Mouse (Mus musculus) cerebellum, postnatal 10 days (tissue): ENCODE measurements around the gene Svbp.

Source experiments
- DNase-seq, 2 experiments: peaks; one replicate each; pipeline ENCODE4 v3.0.0; 2021; ENCODE audit warnings: mixed read lengths in 2 of 2

Gene Svbp

DNA sequence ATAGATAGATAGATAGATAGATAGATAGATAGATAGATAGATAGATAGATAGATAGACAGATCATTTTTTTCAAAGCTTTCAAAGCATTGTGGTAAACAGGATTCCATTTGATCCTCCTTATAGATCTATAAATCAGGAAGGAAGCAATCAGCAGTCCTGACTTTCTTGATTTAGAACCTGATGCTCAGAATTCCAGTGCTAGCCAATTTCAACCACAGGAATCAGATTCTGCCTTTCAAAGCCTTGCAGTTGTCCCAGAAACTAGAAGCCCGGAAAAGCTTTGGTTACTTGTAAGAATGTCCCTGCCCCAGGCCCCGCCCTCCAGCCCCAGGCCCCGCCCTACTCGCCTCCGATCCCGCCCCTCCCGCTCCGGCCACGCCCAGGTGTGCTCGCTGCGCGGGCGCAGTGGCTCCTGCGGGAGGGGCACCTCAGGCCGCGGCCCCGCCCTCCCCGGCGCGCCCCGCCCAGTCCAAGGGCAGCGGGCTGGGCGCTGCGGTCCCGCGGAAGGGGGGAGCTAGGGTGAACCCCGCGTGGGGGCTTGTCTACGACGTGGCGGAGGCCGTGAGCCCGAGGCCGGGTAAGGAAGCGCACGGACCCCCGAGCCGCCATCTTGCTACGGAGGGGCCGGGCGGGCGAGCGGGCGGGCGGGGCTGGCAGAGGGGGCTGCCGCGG lies at the start of gene Svbp:
Gene Svbp (plus strand): TSS at position 398 of the 673 bp plus-strand sequence.
- DNase-seq, result peak; percentile 96 to 97

DNA sequence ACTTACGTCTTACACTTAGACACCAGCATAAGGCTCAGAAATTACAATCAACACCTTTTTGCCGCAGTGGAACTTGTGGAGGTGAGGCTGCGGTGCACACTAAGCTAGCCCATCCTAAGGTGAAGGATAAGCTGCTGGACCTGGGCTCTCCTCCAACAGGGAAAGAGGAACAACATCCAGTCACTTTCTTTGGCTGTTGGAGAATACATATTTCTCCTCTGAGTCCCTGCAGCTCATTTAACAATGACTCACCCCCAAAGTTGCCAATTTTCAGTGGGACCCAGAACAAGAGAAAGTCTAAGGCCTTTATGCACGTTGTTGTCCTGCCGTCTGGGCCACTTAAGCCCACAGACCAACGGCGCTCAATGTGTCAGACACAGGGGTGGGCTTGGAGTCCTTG lies 48.3 kb upstream of the Svbp start:
- no peak for DNase-seq

DNA sequence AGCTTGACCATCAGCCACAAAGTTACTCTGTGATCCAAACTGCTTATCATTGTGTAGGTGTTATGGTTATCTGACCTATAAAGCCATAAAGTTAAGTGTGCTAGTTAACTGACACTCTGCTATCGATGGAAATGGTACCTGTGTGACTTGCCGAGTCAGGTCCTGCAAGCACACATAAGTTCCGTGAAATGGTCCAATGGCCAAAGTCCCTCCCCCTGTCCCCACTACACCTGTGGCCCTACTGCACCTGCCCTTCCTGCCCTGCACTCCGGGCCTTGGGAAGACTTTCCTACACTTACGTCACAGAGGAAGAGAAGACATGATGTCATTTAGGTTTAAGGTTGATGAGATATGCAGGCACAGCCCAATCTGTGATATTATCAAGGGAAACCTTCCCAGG lies 47.8 kb upstream of the Svbp start:
- DNase-seq, result no peak

DNA sequence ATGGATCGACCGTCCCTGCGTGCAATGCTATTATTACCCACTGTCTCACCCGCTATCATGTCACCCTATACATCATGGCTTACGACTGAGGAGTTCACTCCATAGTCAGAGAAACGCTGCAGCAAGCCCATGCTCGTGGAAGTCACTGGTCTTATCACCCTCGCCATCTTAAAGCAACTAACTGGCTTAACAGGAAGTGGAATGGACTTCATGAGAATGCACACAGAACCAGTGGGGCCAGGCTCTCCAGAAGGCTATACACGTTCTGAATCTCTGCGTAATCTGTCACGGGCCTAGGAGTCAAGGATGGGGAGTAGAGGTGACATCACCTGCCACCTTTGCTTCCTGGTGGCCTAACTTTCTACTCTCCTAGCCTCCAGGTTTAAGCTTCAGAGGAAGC lies 46.4 kb upstream of the Svbp start:
- no peak for DNase-seq

DNA sequence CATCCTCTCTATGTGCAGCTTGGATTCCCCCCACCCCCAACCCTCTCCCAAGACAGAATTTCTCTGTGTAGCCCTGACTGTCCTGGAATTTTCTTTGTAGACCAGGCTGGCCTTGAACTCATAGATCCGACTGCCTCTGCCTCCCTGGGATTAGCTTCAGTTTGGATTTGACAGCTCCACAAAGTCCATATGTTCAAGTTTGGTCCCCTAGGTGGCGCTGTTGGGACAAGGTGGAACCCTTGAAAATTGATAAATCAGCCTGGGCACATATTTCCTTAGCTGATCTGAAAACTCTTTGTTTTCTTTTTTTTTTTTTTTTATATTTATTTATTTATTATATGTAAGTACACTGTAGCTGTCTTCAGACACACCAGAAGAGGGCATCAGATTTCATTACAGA lies 37.9 kb upstream of the Svbp start:
- peak; percentile 79 to 84 for DNase-seq

DNA sequence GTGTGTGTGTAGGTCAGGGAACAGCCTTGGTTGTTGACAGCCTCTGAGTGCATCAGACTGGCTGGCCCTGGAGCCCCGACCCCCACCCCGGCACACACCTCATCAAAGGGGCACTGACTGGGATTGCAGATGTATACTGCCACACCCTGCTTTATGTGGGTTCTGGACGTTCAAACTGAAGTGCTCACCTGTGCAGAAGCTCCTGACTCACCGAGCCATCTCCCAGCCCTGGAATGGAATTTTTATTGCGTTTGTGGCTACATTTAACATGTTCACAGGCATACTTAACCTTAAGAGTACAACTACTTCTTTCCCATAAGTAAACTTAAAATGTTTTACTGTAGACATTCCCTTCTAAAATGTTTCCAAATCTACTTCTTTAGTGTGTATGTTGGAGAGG lies 37.2 kb upstream of the Svbp start:
- DNase-seq, result no peak

DNA sequence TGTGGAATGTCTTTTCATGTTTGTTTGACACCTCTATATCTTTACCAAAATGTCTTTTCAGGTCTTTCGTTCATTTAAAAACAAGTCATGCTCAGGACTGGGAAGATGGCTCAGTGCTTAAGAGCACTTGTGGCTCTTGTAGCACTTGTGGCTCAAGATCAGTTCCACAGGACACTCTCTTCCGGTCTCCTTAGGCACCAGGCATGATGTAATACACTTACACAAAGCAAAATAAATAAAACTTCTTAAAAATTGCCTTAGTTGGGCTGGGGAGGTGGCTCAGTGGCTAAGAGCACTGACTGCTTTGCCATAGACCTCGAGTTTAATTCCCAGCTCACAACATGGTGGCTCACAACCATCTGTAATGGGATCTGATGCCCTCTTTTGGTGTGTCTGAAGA lies 33.7 kb upstream of the Svbp start:
- DNase-seq, result no peak

DNA sequence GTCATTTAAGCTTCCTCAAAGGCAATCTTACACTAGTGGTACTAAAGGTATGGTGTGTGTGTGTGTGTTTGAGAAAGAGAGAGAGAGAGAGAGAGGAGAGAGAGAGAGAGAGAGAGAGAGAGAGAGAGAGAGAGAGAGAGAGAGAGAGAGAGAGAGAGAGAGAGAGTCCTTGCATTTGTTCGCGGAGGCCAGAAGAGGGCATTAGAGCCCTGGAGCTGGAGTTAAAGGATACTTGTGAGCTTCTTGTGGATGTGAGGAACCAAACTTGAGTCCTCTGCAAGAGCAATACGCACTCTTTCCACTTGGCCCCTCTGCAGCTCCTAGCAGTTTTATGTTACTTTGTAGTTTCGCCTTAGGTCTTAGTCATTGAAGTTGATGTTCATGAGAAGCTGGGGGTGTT lies 32.1 kb upstream of the Svbp start:
- no peak for DNase-seq

DNA sequence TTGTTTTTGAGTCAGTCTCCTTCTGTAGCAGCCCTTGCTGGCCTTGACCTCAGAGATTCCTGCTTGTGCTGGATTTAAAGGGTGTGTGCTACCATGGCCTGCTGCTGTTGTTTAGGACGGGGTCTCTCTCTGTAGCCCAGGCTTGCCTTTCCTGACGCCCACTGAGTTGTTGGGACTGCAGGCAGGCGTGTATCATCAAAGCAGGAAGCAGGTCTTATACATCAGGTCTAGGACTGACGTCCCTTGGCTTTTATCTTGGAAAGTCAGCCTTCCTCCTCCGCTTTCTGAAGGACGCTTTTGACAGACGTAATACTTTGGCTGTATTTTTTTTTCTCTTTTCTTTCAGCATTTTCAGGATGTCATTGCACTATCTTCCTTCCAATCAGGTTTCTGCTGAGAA lies 29.2 kb upstream of the Svbp start:
- no peak for DNase-seq

DNA sequence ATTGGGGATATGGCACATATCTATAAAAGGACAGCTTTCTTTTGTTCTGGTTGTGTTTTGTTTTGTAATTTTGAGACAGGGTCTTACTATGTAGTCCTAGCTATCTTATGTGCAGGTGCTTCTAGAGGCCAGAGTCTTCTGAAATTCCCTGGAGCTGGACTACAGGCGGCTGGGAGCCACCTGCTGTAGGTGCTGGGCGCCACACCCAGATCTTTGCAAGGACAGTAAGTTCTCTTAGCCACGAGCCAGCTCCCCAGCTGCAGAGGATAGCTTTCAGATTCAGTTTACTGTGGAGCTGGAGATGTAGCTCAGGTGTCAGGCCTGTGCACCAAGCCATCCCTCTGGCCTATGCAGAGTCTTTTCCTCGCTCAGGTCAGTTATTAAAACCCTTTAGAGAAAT lies 28.0 kb upstream of the Svbp start:
- DNase-seq, result no peak

DNA sequence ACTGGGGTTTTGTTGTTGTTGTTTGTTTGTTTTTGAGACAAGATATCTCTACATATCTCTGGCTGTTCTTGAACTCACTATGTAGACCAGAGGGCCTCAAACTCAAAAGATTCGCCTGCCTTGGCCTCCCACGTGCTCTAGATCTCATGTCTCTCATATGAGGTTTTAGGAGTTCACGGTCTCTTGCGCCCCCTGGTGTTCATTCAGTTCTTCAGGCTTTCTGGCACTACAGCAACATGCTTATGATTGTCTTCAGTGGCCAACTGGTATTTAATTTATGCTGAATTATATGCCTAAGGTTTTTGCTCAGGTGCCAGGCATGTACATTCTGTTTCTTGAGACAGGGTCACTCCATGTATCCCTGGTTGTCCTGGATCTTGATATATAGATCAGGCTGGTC lies 27.4 kb upstream of the Svbp start:
- peak; percentile 92 to 95 for DNase-seq

DNA sequence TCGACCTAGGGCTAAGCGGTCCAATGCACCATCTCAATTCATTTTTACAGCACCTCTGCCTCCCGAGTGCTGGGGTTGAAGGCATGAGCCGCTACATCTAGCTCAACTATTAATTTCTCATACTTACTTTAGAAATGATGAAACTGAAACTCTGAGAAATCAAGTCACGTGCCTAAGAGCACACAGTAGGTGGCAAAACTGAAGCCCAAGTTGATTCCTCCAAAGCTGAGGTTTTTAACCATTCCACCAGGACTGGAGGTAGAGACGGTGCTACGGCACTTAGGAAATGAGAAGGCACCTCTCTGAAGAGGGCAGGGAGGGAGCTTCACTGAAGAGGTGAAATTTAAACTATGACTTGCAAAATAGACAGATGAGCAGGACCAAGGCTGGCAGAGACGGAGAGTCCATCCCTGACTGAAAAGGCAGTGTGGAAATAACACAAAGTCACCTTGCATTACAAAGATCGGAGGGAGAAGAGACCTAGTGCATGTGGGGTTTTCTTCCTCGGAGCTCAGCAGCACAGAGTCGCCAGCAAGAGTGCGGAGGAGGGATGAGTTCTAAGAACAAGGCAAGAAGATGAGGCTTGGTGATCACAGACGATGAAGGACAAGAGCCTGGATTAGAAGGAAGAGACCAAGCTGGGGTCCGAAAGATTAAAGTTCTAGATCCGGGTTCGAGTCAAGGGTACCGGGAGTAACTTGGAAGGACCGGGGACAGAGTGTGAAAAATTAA lies 22.0 kb upstream of the Svbp start:
- DNase-seq, result no peak

DNA sequence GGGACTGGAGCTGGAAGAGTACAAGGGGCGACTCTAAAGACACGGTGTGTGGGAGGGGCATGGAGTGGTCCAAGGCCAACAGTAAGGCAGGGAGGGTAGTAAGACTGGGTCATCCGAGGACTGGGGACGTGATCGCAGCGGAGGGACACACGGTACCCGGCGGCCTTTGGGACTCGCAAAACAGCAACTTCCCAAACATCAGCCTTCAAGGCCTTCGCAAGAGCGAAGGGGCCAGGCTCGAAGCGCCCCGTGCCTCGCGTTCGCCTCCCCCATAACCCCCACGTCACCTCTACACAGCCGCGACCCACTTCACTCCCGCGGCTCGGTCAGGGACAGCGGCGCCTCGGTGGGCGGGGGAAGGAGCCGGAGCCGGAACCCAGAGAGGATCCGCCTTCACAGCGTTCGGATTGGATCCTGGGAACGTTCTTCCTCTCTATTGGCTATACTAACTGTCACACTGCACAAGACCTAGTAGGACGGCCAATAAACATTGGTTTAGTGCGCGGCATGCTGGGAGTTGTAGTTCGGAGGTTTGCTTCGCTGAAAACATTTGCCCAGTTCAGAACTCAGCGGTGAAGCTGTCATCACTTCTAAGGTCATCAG lies 21.2 kb upstream of the Svbp start, which contains the start of gene Zfp691:
Gene Zfp691 (minus strand): TSS at position 345 of the 603 bp plus-strand sequence.
- DNase-seq, result peak; percentile 97

DNA sequence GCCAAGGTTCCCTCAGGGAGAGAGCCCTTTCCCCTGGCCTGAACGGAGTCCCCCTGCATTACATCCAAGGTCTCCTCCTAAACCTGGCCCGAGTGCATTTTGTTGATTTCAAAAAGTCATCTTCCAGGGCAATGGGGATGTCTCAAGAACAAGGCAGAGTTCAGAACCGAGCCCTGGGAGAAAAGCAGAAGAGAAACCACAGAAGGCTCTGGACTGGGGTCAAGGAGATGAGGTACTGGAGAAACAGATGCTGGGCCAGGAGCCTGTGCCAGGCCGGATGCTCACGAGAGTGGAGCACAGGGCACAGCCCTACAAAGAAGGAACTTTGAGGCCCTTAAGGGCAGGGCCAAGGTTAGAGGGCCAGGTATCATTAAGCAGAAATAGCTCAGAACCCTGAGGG lies 17.4 kb upstream of the Svbp start:
- DNase-seq, result no peak

DNA sequence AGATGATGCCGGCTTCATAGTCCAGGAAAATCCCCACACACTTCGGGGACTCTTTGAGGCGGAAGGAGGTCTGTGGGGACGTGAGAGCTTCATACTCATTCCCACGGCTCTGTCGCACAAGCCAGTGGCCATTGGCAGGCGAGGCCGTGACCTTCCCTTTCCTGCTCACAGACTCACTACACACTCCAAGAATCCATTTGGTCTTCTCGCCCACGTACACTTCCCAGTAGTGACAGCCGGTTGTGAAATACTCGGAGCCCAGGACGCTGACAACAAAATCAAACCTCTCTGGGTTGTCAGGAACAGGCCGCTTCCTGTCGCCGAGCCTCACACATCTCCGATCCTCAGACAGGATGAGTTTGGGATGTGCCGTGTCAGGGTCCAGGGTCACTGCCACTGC lies 16.8 kb upstream of the Svbp start:
- no peak for DNase-seq

DNA sequence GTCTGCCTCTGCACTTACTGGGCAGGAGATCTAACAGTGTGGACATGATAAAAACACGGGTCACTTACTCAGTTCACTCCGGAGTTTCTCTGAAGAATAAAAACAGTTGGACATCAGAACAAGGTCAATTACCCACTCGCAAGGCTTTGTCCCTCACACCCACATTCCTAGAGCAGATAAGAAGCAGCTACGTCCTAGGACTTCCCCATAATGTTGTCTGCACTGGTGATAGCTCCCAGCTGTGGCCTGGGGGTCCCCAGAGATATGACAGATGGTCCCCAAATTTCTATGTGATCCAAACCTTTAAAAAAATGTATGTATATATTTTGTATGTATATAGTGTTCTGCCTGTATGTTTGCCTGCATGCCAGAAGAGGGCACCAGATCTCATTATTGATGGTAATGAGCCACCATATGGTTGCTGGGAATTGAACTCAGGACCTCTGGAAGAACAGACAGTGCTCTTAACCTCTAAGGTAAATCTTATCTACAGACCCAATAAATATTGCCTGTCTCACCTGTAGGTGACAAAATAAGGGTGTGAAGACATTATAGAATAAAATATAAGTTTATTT lies 14.9 kb upstream of the Svbp start:
- no peak for DNase-seq

DNA sequence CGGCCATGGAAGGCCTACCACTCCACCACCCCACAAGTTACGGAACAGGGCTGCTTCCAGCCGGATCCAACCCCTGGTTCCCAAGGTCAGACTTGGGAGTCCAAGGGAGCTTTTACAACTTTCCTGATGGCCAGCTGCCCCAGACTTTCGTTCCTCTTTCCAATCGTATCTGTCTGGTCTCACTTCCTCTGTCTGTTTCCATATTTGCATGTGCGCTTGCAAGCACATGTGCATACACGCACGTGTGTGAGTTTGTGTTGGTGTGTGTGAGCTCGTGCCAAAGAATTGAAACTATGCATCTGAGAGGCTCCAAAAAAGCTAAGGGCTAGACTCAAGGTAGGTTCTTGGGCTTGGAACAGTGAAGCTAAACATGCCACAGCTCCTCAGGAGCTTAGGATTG lies 13.7 kb upstream of the Svbp start:
- no peak for DNase-seq

DNA sequence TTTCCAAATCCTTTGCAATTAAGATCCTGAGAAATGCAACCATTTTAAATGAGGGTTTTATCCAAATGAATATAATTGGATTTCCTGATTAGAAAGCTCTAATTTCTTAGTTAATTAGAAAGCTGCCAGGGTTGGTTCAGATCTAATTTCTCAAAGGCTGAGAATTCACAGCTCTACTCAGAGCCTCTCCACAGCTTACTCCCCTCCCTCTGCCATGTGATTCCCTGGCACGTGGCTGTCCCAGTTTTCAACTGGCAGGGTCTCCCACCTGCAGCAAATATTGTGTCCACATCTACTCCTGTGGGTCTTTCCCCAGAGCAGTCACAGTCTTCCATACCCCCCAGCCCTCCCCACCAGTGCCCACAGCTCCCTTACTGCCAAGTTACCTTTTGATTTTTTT lies 11.6 kb upstream of the Svbp start:
- DNase-seq, result no peak

DNA sequence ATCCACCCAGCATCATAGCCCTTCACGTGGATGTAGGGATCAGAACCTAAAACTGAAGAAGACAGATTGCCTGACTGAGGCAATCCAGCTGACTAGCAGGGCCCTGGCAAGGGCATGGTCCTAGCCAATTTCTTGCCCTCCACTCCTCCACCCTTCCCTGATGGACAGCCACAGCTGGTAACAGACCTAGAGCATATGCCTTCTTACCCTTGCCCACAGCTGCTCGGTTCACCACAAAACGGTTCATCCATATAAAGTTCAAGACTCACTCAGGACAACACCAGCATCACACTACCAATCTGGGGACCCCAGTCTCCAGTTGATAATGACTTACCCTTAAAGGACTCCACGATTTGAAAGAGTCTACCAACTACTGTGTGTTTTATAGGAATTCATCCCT lies 9.3 kb upstream of the Svbp start:
- no peak for DNase-seq

DNA sequence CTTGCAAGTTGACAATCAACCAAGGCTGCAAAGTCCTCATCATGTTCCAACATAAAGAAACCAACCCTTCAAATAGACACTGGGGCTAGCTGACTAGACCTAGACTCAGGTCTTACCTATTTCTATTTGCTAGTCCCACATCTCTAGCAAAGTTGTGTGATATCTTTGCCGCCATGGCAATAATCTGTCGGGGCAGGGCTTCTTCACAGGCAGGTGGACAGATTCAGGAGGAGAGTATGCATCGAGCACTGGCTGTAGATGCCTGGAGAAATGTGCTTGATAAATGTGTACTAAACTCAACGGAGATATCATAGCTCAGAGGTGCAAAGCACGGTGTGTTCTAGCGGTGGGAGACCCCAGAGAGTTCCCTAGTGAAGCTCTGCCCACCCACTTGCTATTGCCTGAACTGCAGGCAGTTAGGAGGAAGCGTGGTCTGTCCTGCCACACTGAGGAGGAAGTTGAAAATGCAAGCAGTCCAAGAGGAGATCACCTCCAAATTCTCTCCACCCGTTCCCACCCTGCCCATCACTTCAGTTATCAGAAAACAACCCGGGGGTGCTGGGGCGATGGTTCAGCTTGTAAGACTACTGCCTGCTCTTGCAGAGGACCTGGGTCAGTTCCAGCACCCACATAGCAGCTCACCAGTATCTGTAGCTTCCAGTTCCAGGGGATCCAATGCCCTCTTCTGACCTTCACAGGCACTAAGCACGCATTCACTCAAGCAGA lies 6.9 kb upstream of the Svbp start:
- no peak for DNase-seq

DNA sequence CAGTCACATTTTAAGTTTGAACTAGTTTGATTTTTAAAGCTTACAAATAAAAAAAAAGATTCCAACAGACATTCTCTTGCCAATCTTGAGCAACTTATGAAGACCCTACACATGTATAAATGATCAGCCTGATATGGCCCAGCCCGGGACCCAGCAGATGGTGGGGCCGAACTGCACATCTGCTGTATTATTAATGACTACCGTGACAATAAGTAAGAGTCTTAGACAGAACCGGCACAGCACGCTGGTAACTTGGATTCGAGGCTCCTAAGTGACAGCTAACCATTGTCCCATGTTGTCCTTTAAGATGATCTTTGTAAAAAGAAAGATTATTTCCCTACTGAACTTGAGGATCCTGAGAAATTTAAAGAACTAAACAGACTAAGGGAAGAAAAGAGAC lies 5.7 kb upstream of the Svbp start:
- DNase-seq, result no peak

DNA sequence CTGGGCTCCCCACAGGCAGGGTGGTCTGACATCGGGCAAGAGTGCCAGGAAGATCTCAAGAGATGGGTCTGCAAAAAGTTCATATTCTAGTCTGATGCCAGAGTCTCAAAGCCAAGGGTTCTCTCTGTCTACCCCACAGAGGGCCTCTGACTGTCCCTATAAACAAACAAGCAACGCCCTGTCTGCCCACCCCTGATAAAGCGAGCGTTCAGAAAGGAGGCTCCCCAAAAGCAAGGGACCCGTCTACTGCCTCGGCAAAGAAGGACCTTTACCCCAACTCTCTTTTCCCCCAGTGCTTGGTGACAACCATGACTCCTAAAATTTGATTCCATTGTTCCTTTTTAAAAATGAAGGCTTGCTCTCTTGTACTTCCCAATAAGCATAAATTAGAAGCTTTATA lies 5.2 kb upstream of the Svbp start, which contains the start of gene Ermap:
Gene Ermap (minus strand): TSS at position 148 of the 400 bp plus-strand sequence.
- no peak for DNase-seq

DNA sequence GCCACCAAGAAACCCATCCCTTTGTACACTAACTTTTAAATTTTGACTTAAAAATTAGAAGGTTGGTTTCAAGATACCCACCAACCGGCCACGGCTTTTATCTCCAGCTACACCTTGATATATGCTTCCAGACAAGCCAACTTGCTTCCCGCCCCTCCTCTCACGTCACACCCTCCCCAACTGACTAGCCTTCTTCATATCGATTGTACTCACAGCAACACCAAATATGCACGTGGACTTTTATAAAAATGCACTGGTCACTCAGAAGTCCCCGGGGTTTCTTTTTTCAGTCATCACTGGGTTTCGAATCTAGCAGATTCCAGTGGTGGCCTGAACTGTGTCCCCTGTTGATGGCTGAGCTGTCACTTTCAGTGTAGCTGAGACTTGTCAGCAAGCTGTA lies 4.5 kb upstream of the Svbp start:
- no peak for DNase-seq
